Mouse (Mus musculus) liver, postnatal 0 days (tissue): Measurements from ENCODE around the gene Nupr1l.
A peak's percentile ranks its signal among the peaks of the same experiment; 100 is the strongest.

ENCODE experiments used
- CTCF ChIP-seq: sonication (generic); IDR thresholded peaks from 2 replicates; pipeline ENCODE4 v1.5.1; 2016; ENCODE audit warnings: antibody characterized with exemption, low read depth
- EP300 ChIP-seq: IDR thresholded peaks from 2 replicates; pipeline ENCODE4 v1.6.1; 2016; ENCODE audit warnings: antibody characterized with exemption, low read depth, mild to moderate bottlenecking

- no peak for TF ChIP-seq CTCF
- TF ChIP-seq EP300: peak; percentile 43
These were observed 12.9 kb upstream of the Nupr1l start, which contains the start of gene Zbed5 for GRCm38 (mm10) chr5:129895198-129896088.
